Mouse (Mus musculus): ENCODE data around the gene A630076J17Rik.

The A630076J17Rik gene

GRCm38 (mm10) chr3:107278479-107279269, 48.3 kb downstream of the A630076J17Rik start, which contains the start of gene Lamtor5:
Lamtor5 (plus strand) TSS chr3:107278858.
- DNase-seq: peak; percentile 92 to 94

Measured in cerebellum, postnatal 14 days (tissue).